Mouse (Mus musculus): ENCODE data around the gene Gm42517.

The Gm42517 gene

DNA sequence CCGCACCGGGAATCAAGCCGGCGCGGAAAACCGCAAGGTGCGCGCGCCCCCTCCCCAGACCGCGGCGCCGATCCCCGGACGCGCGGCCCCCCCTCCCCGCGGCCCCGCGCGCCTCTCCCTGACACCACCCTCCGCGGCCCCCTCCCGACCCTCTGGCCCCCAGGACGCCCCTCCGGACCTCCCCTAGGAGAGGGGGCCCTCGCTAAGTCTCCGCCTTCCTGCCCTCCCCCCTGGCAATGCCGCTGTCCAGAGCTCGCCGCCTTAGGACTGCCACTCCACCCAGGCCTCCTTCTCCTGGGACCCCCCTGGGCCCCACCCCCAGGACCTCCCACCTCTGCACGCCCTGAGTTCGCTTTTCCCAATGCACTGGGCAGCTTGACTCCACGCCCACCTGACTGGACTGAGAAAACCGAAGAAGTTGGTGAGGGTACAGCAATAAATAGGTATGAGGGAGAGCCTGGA is at the start of gene Gm42517:
Gene Gm42517, minus strand, starts transcription at position 52 of the 462 bp plus-strand sequence.
- DNase-seq (ENCODE audit: low spot score): no peak

DNA sequence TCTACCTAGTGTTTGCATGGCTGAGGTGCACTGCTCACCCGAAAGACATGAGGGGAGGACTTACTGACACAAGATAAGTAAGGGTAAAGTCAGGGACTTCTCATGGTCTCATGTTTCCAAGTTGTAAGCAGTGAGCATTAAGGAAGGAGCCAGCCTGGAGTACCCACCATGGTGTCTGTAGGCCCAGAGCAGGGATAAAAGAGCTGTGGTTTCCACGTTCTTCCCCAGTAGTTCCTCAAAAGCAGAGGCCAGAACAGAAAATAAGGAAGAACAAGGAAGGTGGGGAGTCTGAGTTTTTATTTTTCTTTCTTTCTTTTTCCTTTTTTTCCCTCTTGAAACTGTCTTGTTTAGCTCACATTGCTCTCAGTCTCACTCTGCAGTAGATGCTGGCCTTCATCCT is 47.0 kb upstream of the Gm42517 start:
- no peak for DNase-seq (ENCODE audit: low spot score)

DNA sequence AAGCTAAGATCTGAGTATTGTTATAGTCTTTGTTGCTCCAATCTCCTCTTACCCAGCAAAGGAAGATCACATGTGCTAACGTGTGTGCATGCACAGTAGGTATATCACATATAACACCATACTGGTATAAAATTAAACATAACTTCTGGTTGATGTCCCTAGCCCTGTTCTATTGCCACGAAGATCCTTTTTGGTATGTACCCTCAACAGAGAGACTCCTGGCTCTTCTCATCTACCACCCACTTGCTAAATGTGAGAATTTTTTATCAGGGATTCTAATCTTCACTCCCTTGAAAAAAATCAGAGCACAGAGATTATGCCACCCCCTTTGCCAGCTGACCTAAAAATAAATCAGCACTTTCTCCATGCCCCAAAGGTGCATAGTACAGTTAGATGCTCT is 39.3 kb upstream of the Gm42517 start:
- no peak for DNase-seq (ENCODE audit: low spot score)

DNA sequence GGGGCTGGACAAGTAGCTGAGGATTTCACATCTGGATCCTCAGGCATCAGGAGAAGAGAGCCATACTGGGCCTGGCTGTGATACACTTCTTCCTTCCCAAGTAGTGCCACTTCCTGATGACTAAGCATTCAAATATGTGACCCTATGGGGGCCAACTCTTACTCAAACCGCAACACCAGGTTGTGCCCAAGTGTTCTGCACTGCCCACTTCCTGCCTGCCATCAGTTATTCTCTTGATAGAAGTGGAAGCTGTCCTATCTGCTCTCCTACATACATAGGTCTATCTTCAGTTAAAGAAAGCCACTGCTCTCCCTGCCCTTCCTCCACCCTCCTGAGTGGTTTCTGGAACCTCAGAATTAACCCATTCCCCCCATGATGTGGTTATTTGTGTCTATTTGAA is 37.7 kb upstream of the Gm42517 start:
- no peak for DNase-seq (ENCODE audit: low spot score)

DNA sequence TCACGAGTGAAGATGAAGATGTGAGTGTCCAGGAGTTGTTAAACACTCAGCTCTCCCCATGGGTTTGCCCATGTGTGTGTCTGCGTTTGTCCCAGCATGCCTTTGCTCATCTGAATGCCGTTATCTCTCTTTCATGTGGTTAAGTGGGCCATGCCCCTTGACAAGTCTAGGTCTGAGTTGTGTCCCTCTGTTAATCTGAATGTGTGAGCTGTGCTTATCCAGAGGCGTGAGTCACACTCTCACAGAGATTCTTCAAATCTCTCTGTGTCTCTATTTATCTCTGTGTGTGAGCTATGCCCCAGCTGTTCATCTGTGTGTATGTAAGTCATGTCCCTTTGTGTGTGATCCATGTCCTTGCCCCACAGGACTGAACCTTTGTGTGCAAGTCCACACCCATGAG is 35.7 kb upstream of the Gm42517 start:
- DNase-seq (ENCODE audit: low spot score): no peak

DNA sequence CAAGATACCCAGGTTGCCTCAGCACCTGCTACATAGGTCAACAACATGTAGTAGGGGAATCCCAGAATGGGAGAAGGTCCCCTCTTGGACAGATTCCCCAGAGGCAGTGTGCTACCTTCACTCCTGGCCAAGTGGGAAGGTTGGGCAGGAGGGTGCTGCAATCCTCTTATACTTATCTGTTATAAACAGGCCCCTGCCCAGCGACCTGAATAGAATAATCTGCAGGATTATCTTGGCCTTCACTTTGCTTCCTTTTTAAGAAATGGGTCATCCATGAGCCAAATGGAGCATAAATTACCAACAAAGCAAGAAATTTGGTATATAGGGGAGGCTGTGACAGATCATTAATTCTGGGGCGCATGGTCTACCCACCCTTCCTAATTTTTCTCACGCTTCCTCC is 22.0 kb upstream of the Gm42517 start:
- no peak for DNase-seq (ENCODE audit: low spot score)

DNA sequence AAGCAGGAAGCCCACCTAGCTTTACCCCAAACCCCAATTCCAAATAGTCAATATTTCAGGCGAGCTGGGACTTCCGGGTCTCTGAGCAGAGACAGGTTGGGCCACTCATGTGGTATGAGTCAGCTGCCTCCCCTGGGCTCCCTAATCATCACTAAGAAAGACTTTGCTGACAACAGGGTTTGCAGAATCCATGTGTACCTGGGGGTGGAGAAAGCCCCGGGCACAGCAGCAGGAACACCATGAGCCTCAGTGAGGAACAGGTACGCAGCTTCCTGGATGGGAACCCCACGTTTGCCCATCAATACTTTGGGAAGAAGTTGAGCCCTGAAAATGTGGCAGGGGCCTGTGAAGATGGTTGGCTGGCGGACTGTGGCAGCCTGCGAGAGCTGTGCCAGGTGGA is 20.5 kb upstream of the Gm42517 start, which contains the start of gene Pde6b:
Gene Pde6b, plus strand, starts transcription at position 191 of the 400 bp plus-strand sequence.
- no peak for DNase-seq (ENCODE audit: low spot score)

DNA sequence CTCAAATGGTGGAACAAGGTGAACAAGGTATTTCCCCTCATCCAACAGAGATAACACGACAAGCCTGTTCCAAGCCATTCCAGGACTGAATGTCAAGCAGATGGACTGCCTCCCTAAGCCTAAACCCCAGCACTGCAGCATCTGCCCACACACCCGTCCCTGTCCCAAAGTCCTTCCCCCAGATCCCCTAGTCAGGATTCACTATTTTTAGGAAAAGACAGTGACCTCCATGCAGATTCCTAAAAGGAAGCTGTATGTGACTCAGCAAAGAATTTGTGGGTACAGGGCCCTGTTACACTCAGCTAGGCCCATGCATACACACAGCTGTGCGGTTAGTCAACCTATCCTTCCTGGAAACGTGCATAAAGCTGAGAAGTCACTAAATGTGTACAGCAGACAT is 18.7 kb upstream of the Gm42517 start:
- DNase-seq (ENCODE audit: low spot score): no peak

DNA sequence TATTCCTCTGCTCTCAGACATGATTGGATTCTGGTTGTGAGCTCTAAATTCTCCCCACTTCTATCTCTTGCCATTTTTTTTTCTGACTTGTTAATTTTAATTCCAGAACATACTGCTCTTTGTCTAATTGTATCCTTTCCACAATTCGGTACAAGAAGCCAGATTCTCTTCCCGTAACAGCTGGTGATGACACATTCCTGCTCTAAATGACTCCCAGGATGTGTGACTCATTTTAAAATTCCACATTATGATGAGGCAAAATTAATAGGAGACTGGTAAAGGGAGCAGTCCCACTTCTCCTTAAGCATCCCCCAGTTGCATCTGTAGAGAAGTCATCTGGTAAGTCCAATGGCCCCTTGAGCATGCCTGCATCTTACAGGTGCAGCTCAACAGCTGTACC is 17.9 kb upstream of the Gm42517 start:
- DNase-seq (ENCODE audit: low spot score): no peak

DNA sequence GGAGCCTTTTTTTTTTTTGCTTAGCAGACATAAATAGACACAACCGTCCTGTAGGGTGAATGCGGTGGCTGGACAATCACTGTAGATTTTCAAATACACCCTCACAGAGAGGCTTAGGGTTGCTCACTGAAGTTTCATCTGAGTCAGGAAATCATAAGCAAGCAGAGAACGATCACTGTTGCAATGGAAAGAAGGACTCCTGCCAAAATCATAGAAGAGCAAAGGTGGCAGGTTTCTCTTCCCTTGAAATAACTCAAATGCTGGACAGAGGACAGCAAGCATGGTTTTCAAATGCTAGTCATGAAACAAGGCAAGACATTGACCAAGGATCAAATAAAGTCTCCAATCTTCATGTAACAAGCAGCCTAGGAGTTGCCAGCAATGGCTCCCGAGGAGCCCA is 10.6 kb upstream of the Gm42517 start:
- no peak for DNase-seq (ENCODE audit: low spot score)

DNA sequence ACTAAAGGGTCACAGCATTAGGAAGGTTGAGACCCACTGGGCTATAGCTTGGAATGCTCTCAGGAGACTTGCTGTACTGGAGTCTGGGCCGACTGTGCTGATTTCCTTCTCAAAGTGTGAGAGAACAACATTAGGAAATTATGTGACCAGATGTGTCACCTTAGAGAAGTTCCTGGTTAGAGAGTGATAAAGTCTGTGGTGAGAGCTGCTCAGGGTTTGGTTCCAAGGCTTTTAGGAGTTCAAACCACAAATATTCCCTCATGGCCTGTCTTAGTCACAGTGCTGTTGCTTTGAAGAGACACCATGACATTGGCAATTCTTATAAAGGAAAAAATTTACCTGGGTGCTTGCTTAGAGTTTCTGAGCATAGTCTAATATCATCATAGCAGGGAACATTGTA is 8.3 kb upstream of the Gm42517 start:
- DNase-seq (ENCODE audit: low spot score): no peak

DNA sequence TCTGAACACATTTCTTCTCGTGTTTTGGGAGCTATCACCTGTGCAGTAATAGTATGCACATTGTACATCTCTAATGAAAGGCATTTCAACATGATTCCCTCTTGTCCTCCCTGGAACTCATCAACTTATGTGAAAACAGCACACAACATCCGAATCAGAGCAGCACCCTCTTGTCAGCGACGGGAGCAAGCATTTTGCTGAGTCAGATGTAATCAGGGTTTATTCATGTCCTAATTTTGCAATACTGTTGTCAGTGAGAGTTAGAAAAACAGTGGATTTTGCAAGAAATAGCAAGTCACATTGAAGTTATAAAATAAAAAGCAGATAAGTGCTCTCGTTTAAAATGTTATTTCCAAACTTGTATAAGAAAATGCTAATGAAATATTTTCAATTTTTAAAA is 6.4 kb upstream of the Gm42517 start:
- no peak for DNase-seq (ENCODE audit: low spot score)

DNA sequence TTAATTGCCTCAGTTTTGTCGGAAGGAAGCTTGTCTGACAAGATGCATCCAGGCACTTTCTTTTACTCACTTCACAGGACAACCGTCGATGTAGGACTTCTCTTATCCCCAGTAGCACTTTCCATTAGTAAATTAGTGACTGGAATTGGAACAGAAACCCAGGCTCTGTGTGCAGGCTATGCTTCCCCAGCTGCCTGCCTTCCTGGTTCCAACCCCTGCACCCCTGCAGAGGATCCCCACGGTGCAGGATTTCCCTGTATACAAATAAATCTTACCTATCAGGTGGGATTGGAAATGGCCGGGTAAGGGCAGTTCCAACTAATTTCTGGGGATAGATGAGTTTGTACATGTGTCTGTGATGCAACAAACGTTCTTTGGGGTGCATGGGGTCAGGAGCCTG is 2.2 kb upstream of the Gm42517 start:
- no peak for DNase-seq (ENCODE audit: low spot score)

DNA sequence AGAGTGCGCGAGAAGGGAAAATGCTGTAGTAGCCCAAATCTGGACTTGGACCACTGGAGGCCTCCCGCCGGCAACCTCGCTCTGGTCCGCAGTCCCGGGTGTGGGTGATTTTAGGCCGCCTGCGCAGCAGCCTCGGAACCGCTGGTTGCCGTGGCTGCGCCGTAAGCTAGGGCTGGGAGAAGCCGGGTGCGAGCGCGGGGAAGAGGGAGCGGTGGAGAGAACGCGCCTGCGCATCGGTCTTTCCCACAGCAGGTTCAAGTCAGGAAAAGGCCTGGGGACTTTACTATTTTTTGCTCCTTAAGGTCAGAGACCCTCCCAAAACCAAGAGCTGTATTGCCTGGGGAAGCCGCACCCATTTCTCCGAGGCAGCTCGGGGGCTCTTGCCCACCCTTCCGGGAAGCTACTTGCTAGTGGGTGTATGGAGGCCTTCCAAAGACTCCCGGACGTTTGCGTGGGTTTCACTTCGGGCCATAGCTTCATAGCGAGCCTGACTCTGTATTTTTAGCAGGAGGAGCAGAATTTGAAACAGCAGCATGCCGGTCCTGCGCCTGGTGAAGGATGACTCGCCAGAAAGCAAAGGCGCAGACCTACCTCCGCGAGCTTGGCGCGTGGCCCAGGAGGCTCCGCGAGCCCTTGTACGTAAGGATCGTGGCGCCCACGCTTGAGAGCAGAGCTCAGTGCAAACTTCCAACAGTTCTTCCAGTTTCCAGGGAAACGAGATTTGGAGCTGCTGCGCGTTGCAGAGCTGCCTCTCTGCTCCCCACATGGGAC is 1.3 kb upstream of the Gm42517 start:
- peak; percentile 22 for DNase-seq (ENCODE audit: low spot score)

DNA sequence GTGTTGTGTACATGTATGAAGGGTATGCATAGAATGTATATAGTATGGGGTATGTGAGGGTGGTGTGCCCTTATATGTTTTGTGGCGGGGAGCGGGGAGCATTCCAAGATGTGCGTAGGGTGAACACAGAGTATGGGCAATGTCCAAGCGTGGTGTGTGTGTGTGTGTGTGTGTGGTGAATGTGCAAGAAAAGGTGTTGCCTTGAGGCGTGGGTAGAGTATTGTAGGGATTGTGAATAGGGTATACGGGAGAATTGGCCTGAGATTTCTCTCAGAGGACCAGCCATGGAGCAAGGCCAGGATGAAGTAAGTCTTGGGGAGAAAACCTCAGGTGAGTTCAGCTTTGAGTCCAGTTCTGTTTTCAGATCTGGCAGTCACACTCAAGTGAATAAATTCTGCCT is 724 bp upstream of the Gm42517 start:
- no peak for DNase-seq (ENCODE audit: low spot score)

DNA sequence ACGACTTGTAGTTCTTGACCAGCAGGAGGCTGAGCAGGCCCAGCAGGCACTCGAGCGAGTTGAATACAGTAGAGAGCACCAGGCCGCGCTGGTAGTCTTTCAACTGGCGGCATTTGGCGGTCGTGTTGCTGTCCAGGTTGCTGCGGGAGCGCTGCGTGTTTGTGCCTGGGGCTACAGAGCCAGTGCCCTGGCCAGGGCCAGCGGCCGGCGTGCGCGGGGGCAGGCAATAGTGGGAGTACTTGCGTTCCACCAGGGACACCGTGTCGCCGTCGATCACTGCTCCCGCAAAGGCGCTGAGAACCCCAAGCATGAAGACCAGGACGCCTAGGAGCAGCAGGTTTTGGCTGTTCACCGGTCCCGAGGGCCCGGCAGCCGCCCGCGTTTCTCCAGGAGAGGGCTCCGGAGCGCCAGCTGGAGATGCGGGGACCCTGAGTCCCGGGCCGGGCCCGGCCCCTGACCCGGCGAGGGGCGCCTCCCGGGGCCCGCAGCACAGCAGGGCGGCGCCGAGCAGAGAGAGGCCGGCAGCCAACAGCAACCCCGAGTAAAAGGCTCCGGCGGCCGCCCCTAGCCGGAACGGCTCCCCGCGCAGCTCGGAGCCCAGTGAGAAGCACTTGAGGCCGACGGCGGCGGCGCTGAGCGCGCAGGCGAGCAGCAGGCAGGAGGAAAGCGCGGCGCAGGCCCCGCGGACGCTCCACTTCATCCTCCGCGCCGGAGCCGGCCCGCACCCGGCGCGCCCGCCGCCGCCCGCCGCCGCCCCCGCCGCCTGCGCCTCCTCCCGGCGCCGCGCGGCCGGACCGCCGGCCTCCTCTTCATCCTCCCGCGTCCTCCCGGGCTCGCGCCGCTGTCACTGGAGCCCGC is 509 bp downstream of the Gm42517 start:
- DNase-seq (ENCODE audit: low spot score): peak; percentile 13

DNA sequence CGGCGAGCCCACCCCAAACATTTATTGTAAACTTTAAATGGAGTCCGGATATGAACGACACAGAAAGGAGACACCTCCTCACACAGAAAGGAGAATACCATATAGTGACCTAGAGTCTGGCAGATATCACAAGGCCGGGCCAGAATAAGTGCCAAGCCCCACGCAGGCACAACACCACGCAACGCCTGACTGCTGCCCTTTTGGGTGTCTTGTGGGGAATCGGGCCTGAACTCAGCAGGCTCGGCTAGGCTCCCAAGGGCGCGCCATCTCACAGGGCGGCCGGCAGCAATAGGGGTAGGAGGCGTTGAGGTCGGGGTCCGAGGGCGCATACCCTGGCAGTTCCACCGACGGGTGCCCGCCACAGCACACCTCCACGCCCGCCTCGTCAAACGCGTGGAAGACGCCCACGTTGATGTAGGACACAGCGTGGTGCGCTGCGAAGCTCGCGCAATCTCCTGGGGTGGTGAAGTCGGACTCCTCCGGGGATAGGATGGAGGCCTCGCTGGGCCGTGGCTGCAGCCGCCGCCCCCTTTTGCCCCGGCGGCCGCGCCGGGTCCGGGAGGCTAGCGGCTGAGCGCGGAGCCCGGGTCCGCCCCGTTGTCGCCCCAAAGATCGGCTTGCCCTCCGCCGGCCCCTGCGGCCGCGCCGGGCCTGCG is 1.3 kb downstream of the Gm42517 start:
- DNase-seq (ENCODE audit: low spot score): no peak

DNA sequence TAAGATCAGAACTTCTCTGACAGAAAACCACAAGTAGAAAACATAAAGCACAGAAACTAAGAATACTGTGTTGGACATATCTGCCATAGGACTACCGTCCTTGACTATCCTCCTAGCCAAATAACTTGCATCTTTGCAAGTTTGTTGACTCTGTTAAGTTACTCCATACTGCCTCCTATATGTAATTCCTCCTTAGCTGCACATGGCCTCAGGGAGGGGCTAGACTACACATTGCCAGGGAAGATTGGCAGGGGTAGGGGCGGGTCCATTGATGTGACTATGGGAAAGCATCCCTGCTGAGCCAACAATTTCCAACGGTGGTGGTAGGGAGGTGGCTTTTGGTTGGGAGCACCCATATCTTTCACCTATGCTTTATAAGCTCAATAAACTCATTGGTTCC is 5.4 kb downstream of the Gm42517 start:
- no peak for DNase-seq (ENCODE audit: low spot score)

DNA sequence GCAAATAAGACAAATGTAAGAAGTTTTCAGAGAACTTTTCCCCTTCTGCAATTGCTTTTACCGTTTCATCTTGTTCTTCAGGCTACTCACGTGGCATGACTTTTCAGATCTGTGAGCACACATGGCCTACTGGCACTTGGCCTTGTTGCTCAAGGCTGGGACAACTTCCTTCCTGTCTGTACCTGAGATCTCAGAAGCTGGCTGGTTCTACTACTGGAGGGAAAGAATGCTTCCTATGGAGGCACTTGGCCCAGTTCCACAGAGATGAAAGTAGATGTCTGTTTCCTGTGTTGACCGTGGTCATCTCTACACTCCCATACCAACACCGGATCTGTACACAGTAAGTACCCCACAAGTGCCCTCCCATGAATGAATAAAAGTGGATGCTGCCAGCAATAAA is 7.5 kb downstream of the Gm42517 start:
- DNase-seq (ENCODE audit: low spot score): no peak

DNA sequence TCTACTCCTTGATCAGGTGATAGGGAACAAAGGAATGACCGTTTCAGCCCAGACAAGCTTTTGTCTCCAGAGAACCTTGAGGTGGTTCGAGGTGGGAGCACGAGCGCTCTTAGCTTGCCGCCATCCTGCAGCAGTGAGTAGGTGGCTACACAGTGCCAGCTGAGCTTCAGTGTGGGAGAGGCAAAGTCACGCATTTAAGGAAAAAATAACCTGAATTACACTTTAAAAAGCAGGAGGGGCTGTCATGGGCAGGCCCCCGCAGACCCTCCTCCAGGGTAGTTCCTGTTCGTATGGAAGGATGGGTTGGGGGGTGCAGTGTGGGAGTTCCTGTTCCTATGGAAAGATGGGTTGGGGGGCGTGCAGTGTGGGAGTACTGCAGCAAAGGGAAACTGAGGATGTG is 8.2 kb downstream of the Gm42517 start:
- no peak for DNase-seq (ENCODE audit: low spot score)

DNA sequence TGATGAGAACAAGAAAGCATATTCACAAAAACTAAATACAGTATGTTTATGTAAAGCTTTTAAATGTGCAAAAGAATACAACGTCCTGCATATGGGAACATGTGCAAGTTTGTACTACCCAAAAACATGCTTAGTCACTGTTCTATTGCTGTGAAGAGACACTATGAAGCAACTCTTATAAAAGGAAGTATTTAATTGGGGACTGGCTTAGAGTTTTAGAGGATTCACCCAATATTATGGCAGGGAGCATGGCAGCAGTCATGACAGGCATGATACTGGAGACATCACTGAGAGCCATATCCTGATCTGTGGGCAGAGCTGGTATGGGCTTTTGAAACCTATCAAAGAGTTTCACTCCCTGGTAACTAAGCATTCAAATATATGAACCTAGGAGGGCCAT is 9.9 kb downstream of the Gm42517 start:
- no peak for DNase-seq (ENCODE audit: low spot score)

DNA sequence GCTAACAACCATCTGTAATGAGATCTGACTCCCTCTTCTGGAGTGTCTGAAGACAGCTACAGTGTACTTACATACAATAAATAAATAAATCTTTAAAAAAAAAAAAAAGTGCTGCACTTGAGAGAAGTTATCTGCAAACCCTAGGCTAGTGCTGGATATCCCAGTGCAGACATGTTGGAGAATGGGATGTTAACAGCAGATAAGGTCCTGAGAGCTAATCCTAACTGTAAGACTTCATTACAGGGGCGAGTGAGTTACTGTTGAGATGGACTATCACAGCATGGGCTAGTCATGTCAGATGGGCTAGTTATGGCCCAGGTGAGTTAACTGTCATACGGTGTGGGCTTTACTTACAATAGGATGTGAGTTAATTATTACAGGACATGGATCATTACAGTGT is 13.7 kb downstream of the Gm42517 start:
- DNase-seq (ENCODE audit: low spot score): no peak
